Mouse (Mus musculus): ENCODE results near the gene Ankfn1.
A peak's percentile ranks its signal among the peaks of the same experiment; 100 is the strongest.

Gene Ankfn1

GRCm38 (mm10) chr11:89465381-89465780 is 312.1 kb downstream of the Ankfn1 start:
- no peak for DNase-seq (ENCODE audit: low spot score in 2 of 2)

- no peak for DNase-seq (ENCODE audit: low spot score in 2 of 2)
Measured at GRCm38 (mm10) chr11:89462216-89462615, 315.2 kb downstream of the Ankfn1 start.

DNA sequence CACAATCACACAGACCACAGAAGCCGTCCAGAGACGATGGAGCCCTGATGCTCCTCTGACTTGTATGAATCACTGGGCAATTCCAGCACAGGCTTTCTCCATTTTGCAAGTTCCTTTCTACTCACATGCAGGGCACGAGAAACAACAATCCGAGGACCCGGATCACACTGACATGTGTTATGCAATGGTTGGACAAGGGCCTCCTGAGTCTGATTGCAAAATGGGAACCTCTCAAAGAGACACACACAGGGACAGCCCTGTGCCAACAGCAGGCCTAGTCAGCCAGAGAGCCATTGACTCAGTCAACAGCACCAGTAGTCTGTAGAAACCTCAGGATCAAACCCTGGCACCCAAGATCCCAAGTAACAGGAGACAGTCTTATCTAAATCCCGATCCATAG is 318.0 kb downstream of the Ankfn1 start:
- DNase-seq (ENCODE audit: low spot score in 2 of 2) = no peak

DNA sequence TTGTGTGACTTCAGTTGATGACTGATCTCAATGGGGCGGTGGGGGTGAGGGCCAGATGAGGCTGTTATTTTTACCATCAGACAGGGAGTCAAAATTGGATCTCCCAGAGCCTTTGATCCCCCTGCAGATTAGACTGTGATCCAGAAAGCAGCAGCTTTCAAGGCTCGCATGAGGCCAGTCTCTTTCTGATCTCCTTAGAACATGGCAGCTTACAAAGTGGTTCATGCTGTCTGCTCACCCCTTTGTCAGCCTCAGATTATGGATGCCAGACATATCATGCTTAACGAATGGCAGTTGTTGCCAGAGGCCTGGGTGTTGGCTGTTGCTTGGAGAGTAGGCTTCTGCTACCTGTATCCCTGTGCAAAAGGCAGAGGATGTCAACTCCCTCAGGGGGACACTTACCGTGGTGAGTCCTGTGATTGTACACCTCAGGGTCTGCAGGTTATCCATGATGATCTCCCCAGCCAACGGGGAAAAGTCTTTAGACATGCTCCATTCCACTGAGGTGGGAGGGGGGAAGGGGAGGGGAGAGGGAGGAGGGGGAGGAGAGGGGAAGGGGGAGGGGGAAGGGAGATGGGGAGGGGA is 321.7 kb downstream of the Ankfn1 start:
- no peak for DNase-seq (ENCODE audit: low spot score in 2 of 2)

DNA sequence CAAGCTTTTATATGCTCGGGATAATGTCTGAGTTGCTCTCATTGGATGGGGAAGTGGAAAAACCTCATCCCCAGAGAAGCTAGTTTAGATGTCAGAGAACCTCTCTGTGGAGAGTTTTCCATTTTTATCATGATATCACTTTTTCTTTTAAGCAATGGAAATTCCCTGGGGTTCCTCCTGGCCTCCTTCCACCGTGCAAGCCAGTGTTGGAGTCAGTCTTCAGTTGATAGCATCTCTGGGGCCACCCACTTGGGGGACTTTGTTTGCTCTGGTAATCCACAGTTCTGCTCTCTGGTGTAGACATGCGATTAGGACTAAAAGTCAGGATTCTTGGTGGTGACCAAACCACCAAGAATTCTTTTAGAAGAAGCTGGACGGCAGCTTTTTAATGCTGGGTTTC is 322.8 kb downstream of the Ankfn1 start:
- DNase-seq (ENCODE audit: low spot score in 2 of 2) = no peak

GRCm38 (mm10) chr11:89452862-89453261 is 324.6 kb downstream of the Ankfn1 start:
- DNase-seq (ENCODE audit: low spot score in 2 of 2) = no peak

DNA sequence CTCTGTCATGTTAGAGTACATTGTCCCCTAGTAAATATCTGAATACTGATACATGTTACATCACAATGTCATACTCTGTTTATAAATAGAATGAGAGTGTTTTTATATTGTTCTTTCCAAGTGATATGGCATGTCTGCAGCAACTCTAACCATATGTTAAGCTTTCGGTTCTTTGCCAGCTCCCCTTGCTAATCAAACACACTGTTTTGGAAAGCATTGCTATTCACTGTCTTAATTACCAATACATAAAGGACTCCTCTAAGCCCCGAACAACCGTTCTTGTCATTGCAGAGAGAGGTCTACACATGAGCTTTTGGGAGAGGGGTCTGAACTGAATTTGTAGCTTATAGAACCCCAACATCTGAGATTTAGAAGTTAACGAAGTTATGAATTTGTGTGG is 327.0 kb downstream of the Ankfn1 start:
- no peak for DNase-seq (ENCODE audit: low spot score in 2 of 2)

DNA sequence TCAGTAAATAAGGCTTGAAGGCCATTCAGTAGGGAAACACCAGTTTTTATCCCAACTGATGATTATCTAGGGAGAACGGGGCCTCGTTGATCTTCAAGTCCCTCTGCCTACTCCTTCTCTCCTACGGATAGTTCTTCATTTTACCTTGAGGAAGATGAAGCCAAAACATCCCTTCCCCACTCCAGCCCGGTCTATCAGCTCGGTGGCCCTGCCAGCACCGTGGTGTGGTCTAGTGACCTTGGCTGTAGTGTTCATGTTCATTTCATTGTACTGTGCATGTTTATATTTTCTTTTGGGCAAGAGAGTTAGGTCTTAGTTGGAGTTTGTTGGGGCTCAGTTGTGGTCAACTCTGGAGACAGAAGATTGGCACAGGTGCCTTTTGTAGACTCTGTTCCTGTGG is 328.5 kb downstream of the Ankfn1 start:
- no peak for DNase-seq (ENCODE audit: low spot score in 2 of 2)

DNA sequence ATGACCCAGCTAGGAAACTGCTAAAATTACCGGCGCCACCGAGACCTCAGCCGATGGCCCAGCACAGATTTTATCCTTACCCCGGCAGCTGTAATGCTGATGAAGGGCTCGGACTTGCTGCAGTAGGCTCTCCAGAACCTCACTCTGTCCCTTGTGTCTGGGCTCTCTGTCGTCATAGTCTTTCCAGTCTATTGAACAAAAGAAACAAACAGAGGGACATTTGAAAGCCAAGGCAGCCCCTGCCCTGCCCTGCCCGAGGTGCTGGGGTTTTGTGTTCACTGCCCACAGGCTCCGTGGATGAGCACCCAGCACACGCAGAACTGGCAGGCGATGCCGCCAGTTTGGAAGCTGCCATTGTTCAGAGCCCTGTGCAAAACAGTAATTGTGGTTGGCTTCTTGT is 330.0 kb downstream of the Ankfn1 start:
- no peak for DNase-seq (ENCODE audit: low spot score in 2 of 2)

DNA sequence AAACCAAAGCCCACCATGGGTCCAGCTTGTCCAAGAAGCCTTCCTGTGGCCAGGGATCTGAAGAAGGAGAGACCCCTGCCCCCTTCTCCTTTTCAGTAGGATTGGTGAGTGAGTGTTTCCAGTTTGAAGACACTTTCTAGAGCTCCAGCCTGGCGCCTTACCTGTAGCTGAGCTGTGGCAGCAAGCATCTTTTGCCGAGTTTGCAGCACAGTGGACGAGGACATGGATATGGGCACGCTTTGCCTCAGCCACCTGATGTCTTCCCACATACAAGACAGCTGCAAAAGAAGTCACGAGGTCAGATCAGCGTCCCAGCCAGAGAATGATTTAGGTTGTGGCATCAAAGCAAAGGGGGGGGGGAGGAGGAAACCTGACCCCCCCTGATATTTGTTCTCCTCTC is 336.9 kb downstream of the Ankfn1 start:
- DNase-seq (ENCODE audit: low spot score in 2 of 2) = no peak

DNA sequence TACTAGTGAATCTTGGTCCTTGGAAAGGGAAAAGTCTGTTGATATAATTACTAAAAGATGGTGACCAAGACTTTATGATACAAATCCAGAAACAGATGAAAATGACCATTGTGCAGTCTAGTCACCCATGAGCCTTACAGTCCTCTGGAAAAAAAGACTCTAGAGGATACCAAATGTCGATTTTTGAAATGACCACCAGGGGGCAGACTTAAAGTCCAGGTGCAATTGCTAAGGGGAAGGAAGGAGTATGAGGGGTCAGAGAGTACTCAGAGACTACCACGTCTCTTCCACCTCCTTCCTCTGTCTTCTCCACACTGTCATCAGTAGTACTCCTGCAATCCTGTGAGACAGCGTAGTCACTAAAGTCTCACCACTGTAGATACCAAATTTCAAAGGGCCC is 353.1 kb downstream of the Ankfn1 start:
- DNase-seq (ENCODE audit: low spot score in 2 of 2) = peak in 1 of 2 experiments; percentile 26

DNA sequence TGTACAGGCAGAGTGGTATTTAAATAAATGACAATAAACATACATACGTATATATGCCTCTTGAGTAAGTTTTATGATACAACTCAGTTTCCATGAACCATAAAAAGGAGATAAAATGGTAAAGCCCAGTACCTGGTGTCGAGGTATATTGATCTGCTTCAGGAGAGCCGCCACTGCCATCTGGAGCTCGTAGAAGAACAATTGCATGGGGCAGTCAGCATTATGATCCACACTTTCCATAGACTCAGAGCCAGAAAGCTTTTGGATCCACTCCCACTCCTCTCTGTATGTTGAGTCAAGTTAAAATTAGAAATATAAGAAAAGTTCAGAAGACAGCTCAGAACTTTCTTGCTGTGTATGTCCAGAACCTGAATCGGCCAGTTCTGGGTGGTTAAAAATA is 354.8 kb downstream of the Ankfn1 start:
- no peak for DNase-seq (ENCODE audit: low spot score in 2 of 2)

- no peak for DNase-seq (ENCODE audit: low spot score in 2 of 2)
Measured at GRCm38 (mm10) chr11:89420767-89421438, 356.6 kb downstream of the Ankfn1 start.

DNA sequence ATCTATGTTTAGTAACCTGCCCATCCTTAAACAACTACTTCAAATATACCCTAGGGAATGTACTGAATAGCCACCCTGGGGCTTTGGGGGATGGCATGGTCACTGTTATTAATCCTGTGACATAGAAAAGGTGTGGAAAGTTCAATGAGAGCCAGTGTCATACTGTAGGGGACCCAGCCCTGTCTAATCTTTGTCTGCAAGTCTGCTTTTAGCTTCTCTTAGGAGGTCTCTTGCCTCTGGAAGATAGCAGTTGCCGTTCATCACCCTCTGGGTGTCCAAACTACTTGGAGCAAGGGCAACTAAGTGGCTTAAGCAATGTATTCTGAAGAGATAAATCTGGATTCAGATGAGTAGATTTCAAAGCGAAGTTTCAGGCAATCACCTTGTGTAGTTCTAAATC is 357.6 kb downstream of the Ankfn1 start:
- no peak for DNase-seq (ENCODE audit: low spot score in 2 of 2)

- no peak for DNase-seq (ENCODE audit: low spot score in 2 of 2)
Measured at GRCm38 (mm10) chr11:89418644-89419043, 358.8 kb downstream of the Ankfn1 start.

DNA sequence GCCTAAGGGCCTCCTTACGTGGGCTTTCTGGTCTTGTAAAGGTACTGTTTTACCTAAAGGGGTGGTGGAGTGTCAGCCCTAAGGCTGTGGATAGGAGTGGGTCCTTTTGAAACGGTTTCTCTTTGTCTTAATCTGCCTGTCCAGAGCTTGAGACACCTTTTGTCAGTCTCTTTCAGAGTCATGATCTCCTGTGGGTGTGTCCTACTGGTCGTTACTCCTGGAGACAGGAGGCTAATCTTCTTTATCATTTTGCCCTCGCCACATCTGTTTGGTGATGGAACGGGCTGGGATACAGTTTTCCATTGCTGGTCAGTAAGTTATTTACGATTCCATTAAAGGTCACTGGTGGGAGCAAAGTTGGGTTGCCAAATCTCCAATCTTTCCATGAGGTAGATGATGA is 360.7 kb downstream of the Ankfn1 start:
- no peak for DNase-seq (ENCODE audit: low spot score in 2 of 2)

DNA sequence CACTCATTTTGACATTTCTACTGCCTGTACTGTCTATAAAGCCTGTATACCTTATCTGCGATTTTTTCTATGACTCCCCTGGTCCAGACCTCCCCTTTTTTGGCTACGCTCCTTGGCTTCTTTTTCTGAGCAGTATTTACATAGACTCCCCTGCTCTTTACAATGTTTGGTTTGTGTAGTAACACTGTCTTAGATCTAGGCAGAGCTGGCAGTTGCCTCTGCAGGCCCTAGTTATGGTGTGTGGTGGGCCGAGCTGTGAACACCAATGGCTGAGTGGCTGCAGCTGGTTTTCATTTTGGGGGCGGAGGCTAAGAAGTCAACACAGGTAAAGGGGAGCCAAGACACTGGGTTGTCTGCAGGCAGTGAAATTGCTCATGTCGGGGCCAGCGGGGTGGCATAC is 368.7 kb downstream of the Ankfn1 start:
- no peak for DNase-seq (ENCODE audit: low spot score in 2 of 2)

DNA sequence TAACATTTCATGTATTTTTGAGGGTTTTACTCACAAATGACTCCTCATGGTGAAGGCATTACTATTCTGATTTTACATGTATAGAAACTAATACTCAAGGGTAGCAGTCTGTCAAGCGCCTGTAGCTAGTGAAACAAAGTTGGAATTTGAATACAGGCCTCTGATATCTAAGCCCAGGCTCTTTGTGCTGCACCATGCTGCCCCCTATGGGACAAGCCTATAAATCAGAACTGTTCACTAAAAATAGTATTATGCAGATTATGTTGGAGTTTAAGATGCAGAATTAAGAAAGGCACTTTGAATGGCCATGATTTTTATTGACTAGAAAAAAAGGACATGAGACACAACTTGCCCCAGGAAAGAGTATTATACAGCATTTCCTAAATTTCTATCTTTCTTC is 373.0 kb downstream of the Ankfn1 start:
- no peak for DNase-seq (ENCODE audit: low spot score in 2 of 2)

DNA sequence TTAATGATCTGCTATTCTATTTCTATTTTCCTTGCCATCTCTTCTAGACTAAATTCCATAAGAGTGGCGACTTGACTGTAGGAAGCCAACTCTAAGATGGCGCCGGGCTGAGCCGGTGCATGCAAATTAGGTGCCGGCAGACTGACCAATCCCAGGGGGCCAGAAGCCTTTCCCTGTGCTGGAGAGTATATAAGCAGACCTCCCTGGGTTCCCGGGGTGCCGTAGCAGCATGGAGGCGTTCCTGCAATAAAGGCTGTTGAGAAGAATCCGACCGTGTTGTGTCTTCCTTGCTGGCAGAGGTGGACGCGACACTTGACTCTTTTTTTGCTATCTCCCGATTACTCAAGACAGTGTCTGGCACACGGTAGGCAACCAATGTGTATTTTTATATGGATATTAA is 374.0 kb downstream of the Ankfn1 start:
- DNase-seq (ENCODE audit: low spot score in 2 of 2) = no peak

- no peak for DNase-seq (ENCODE audit: low spot score in 2 of 2)
Measured at GRCm38 (mm10) chr11:89388851-89389250, 388.6 kb downstream of the Ankfn1 start.

- no peak for DNase-seq (ENCODE audit: low spot score in 2 of 2)
Measured at GRCm38 (mm10) chr11:89382634-89383009, 394.8 kb downstream of the Ankfn1 start.

GRCm38 (mm10) chr11:89381782-89382633 is 395.4 kb downstream of the Ankfn1 start:
- no peak for DNase-seq (ENCODE audit: low spot score in 2 of 2)

DNA sequence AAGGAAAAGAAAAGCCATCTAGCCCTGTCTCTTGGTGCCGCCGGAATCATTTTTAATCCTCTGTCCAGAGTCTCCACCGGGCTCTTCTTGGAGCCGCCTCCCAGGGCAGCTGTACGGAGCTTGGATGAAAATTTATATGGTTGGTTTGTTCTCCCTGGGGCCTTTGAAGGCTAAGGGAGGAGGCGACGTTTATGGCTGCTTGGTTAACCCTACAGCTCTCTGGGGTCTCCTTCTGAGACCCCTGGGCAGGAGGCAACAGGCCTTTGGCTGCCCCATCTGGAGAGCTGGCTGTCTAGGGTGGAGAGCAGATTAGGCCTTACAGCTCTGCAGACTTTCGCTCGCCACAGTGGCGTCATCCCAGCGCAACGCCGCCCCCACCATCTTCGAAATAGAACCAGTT is 406.5 kb downstream of the Ankfn1 start:
- DNase-seq (ENCODE audit: low spot score in 2 of 2) = no peak
